Mouse (Mus musculus): ENCODE data around the gene Aknad1.

Aknad1 gene

DNA sequence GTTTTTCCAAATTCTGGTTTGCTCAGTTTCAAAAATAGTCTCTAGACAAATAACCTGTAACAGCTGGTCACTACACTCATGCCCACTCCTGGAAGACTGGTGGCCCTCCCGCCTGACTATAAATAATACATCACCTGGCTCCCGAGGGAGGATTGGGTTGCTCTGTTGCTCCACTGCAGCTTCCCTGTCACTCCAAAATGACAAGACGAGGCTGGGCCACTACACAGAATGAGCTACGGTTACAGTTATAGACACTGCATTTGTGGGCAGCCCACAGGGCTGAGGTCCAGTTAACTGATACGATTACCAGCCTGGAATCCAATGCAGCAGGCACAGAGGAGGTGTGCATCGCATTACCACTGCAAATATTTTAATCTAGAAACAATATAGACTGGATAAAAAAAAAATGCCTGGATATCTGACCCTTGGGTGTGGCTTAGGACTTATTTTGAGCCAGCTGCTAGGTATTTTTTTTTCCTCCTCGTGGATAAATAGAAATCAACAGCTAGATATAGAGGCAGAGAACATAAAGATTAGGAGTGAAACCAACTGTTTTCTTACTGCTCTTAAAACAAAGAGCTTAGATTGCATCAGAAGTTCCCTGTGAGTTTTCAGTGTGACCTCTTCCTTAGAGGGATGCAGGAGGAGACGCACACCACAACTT is at the start of gene Aknad1:
TSS of gene Aknad1 (plus strand) at position 614 of the 664 bp plus-strand sequence.
- no peak for DNase-seq (ENCODE audit: low spot score in 2 of 2)

DNA sequence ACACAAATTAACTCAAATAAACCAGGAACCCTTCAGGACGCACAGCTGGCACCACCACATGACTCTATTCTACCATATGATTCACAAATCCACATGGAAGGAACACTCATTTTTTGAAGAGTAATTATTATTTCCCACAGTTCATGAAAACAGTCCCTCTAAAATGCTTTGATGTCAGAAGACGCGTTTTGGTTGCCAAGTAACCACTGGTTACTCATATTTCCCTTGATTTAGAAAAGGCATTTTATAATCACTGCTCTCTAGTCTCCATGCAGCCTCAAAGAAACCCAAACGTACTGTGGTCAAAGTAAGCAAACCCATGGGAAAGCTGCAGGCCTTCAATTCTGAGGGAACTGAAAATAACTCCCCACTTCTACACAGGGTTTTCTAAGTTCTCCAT is 49.5 kb upstream of the Aknad1 start:
- no peak for DNase-seq (ENCODE audit: low spot score in 2 of 2)

DNA sequence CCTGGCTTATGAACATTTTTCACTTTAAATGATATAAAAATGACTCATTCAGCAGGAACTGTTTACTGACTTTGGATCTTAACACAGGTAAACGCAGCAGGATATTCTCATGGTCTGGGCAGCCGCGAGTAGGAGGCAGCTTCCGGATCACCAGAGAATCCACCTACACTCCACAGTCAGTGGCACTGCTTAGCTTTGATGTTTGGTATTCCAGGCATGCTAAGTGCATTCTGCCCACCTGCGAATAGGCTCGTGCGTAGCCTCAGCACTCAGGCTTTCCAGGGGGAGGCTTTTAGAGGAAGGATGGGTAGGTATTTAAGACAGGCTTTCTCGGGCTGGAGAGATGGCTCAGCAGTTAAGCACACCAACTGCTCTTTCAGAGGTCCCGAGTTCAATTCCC is 45.1 kb upstream of the Aknad1 start:
- DNase-seq (ENCODE audit: low spot score in 2 of 2) = peak in 1 of 2 experiments; percentile 40

DNA sequence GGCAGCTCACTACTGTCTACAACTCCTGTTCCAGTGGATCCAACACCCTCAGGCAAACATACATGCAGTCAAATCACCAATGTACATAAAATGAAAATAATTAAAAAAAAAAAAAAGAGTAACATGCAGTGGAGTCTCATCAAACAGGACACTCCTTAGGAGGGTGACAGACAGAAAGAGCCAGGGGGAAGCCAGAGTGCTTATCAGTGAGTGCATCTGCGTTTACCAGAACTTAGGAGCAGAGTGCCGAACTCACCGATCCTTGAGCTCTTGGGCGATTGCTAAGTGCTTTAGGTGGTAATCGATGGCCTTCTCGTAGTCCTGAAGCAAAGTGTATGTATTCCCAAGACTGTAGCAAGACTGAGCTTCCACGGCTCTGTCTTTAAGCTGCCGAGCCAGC is 40.8 kb upstream of the Aknad1 start:
- no peak for DNase-seq (ENCODE audit: low spot score in 2 of 2)

DNA sequence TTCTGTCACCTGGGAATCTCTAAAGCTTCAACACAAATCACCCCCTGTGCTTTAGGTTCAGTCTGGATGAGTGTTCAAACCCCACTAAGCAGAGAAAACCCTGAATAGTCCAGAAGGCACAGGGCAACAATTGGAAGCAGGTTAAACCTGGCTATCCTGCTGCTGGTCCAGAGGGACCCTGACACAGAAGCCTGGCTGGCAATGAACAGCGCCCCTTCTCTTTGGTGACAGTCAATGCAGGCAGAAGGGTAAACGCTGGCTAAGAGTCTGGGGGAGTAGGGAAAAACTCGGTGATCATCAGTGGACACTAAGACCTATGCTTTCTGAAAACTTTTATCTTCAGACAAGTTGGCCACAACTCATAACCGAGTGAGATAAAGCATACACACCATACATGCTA is 39.7 kb upstream of the Aknad1 start:
- DNase-seq (ENCODE audit: low spot score in 2 of 2) = no peak

DNA sequence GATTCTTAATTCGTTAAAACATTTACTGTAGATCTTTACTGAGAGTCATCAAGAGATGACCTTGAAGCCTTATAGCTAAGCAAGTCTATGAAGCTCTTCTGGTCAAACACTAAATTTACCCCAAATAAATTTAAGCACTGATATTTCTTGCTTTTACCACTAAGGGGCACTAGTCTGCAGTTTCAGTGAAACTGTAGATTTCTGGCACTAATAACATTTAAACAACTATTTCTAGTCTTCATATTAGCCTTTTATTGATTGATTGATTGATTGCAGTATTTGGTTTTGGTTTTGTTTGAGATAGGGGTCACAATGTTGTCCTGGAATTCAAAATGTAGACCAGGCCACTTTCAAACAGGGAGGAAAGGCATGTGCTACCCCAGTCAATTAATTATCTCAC is 38.2 kb upstream of the Aknad1 start:
- DNase-seq (ENCODE audit: low spot score in 2 of 2) = no peak

DNA sequence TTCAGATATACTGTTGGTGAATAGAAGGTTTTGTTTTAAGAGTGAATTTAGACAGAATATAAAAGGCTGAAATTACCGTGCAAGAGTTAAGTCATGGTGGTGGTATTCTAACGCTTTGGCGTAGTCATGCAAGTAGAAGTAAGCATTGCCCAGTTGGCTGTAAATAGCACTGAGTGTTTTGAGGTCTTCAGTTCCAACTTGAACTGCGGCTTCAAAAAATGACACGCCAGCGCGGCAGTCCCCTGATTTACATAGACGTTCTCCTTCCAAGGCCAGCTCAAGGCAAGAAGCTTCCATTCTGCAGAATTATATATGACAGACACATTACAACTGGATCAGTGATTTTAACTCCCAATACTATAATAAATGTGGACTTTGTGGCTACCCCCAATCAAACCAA is 36.7 kb upstream of the Aknad1 start:
- DNase-seq (ENCODE audit: low spot score in 2 of 2) = no peak

DNA sequence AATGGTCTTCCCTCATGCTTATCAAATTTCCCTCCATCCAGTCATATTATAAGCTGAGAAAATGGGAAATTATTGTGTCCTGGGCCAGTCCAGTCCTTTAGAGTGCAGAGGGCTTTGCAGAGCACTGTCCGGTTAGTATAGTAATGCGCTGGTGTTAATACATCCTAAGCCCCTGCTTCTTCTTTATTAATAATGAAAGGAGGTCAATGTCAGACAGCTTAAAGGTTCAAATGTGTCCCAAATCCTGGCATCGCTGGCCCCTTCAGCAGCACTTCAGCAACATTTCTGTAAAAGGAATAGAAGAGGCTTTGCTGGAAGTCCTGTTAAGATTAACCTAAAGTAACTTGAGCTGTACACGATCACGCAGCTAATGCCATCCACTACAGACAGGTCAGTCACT is 28.2 kb upstream of the Aknad1 start:
- no peak for DNase-seq (ENCODE audit: low spot score in 2 of 2)

DNA sequence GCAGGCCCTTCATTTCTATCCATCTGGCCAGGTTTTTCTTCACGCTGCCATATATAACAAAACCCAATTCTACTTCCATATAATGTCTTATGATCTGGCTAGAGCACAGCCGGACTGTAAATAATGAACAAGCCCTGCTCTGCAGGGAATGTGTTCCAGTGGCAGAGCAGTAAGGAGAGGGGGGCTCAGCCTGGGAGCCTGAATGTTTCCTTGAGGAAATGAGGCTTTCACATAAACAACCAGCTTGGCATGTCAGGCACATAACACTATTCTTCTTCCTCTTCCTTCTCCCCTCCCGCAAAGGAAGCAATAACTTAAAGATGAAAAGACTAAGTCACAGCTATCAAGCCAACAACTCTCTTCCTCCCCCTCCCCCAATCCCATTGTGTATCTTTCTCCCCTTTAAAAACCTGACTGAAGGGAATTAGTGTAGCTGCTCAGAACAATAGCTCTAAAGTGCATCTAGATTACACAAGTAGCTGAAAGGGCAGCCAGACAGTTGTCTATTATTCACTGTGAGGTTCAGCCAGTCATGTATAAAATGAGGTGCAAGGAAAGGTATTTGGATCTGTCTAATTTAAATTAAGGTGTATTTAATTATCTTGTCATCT is 26.3 kb upstream of the Aknad1 start:
- DNase-seq (ENCODE audit: low spot score in 2 of 2) = no peak

DNA sequence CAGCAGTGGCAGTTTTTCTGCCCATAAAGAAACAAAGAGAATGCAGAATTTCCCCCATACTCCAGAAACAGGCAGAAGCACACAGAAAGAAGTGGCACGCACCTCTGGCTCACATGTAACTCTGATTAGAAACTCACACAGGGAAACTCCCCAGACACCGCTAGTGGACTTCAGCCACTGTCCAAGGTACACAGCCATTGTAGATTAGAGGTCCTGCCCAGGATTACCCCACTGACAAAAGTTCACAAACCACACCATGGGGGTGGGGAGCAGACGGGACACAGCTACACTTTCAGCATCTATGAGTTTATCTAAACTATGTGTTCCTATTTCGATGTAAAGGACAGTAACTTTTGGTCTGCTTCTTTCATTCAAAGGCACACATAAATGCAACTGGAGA is 24.6 kb upstream of the Aknad1 start:
- no peak for DNase-seq (ENCODE audit: low spot score in 2 of 2)

DNA sequence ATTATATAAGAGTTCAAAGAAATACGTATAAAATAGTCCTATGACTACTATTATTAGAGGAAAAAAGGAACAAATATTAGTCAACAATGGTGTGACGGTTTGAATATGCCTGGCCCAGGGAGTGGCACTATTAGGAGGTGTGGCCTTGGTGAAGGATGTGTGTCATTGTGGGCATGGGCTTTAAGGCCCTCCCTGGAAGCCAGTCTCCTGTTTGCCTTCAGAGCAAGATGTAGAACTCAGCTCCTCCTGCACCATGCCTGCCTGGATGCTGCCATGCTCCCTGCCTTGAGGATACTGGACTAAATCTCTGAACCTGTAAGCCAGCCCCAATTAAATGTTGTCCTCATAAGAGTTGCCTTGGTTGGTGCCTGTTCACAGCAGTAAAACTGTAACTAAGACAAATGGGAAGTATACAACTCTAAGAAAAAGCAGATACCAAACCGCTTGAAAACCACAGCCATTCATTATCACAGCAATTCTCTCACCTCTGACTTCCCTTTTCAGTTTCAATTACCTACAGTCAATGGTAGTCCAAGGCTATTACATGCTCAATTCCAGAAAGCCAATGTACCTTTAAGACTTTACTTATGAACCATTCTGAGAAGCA is 21.5 kb upstream of the Aknad1 start:
- DNase-seq (ENCODE audit: low spot score in 2 of 2) = no peak

DNA sequence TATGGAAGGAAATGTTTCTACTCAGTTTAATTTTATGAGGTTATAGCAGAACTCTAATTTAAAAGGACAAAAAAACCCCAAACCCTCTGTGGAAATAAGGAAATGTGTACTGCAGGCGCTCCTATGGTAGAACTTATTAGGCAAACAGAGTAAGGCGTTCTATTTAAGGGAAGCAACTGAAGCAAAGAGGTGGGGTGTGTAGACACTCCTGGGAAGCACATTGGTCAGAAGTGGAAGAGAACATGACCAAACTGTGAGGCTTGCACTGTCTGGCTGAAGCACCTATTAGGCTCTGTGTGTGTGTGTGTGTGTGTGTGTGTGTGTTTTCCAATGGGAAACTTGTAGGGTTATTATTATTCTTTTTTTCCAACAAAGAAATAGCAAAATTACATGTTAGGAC is 20.1 kb upstream of the Aknad1 start:
- DNase-seq (ENCODE audit: low spot score in 2 of 2) = no peak

DNA sequence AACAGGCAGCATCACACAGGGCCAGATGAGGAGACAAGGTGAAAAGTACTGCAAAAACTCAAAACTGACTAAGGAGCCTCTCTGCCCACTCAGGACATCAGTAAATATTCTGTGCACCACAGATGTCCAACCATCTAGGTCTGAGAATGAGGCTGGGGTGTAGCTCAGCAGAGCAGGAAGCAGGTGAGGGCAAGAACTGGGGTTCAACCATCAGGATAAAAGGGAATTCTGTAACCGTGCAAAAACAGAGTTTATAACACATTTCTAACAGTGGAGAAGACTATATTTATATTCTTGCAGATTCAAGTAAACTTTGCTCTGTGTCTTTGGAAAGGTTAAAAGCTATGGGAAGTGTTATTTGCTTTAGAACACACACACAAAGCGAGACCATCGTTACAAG is 19.7 kb upstream of the Aknad1 start:
- DNase-seq (ENCODE audit: low spot score in 2 of 2) = no peak

DNA sequence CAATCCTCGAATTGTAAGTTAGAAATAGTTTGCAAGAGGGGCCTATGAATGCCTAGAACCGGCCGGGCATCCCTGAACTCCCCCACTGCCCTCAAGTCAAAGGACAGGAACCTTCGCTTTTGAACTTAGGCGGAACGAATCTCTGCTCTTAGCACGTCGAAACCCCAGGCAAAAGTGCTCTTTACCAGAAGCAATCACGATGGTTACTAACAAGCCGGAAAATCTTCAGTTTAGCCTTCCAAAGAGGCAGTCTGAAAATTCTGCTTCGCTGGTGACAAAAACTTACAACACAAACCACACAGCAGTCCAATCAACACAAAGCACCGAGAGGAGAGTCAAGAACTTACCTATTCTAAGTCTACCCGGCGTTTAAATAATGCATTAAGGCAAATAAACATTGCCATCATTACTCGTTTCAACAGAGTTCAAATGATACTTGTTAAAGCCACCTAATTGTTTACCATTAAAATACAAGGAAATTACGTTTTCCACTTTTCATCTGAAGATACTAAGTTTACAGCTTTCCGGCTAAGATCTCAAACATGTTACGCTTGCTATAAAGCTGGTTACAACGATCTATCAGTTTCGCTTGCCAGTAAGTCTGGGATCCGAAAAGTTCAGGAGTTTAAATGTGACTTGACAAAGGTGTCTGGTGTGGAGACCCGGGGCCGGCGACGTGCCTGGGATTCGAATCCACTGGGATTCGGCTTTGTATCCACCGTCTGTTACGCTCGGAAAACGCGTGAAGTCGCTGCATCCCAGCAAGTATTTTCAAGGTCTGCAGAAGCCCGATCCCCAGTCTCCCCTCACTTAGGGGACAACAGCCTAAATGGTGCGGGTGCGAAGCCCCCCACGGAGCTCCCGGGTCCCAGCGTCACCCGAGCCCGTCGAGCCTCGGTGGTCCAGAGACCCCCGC is 18.1 kb upstream of the Aknad1 start:
- DNase-seq (ENCODE audit: low spot score in 2 of 2) = peak in 1 of 2 experiments; percentile 42

DNA sequence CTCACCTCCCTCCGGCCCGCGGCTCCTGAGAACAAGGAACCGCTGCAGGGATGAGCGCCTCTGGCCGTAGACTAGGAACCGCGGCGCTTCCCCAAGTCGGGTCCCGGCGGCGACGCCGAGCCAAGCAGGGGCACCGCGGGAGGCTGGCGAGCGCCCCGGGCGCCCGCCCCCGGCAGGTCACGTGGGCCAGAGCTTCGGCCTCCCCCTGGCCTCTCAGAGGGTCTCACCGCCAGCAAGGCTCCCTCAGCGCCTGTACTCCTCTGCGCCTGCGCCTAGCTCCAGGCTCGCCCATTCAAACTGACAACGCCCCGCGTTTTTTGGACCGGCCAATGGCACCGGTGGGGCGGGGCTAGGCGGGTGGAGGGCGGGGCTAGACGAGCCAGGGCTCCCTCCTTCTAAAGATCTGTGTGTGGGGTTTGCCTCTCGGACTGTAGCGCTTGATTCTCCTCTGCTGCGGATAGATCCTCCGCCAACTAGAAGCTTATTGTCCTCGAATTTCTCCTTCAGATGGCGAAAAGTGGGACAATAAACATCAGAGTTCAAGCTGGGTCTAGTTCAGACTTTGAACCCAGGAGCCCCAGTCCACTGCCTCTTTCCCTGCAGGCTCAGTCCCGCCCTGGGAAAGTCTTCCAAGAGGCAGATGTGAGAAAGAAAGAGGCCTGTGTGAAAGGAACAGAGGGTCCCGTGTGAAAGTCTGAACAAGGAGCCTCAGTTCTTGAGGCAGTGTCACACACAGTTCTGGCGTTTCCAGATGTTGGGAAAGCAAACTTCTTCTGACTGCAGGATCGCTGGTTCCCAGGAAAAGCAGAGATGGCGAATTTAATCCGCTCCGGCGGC is 17.2 kb upstream of the Aknad1 start, which contains the start of gene Gpsm2:
TSS of gene Gpsm2 (minus strand) at position 274 of the 837 bp plus-strand sequence.
- peak; percentile 86 to 95 for DNase-seq (ENCODE audit: low spot score in 2 of 2)

DNA sequence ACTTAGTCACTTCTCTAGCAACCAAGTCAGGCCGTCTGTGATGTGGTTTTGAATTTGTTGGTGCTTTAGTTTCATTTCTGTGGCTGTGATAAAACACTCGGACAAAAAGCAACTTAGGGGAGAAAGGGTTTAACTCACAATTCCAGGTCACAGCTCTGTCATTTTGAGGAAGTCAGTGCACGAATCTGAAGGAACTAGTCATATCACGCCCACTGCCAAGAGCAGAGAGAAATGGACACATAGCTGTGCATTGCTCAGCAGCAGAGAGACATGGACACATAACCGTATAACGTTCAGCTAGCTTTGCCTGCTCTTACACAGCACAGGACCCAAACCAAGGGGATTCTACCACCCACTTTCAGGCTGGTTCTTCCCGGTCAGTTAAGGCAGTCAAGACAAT is 13.0 kb upstream of the Aknad1 start:
- DNase-seq (ENCODE audit: low spot score in 2 of 2) = no peak

DNA sequence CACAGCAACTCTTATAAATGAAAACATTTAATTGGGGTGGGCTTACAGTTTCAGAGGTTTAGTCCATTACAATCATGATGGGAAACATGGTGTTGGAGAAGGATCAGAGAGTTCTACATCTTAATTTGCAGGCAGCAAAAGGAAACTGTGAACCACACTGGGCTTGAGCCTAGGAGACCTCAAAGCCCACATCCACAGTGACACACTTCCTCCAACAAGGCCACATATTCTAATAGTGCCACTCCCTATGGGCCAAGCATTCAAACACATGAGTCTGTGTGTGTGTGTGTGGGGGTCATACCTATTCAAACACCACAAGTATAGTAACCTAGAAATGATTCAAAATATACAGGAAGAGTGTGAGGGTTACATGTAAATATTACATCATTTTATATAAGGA is 12.1 kb upstream of the Aknad1 start:
- no peak for DNase-seq (ENCODE audit: low spot score in 2 of 2)

DNA sequence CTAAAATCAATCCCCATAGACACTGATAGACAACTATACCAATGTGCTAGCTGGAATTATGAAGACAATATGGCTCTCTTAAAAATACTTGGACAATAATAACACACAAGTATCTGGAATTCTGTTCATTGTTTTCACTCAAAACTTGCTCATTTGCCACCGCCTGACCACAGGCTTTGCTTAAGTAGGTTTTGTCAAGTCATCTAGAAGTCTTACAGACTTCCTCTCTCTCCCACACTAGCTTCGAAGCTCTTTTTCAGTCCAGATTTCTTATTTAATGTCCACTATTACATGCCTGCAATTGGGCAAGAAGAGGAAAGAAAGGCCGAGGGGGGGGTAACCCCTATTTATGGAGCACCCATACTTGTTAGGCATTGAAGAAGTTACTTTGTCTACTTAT is 11.7 kb upstream of the Aknad1 start:
- no peak for DNase-seq (ENCODE audit: low spot score in 2 of 2)

DNA sequence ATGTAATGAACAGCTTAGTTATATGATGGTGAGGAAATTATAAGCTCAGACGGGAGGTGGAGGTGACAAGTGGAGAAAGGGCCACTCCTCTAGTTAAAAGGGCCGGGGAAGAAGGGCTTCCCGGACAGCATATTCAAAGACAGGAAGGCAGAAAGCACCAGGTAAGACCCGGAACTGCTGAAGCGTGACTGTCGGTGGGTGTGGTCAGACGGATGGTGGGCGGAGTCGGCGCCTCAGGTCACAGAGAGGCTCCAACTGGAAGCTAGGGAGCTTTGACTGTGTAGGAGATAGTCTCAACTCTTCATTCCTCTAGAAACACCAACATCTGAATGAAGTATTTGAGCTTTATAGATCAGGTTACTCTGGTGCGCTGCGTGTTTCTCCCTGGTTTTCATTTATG is 9.1 kb upstream of the Aknad1 start:
- DNase-seq (ENCODE audit: low spot score in 2 of 2) = no peak

DNA sequence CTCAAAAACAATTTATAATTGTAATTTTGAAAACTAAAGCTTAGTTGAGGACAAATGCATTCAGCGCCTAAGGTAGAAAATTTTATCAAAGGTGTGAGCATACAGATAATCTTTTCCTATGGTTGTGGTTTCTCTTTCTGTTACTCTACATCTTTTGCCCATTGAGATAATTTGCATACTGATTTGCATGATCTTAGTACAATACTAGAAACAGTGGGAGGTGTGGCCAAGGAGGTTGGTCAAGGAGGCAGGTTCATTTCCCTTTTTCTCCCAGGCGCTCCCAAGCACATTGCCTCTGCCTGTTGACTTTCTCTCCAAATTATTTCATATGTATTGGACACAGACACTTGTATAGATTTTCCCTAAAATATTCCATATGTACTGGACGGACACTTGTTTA is 1.7 kb upstream of the Aknad1 start:
- DNase-seq (ENCODE audit: low spot score in 2 of 2) = no peak

DNA sequence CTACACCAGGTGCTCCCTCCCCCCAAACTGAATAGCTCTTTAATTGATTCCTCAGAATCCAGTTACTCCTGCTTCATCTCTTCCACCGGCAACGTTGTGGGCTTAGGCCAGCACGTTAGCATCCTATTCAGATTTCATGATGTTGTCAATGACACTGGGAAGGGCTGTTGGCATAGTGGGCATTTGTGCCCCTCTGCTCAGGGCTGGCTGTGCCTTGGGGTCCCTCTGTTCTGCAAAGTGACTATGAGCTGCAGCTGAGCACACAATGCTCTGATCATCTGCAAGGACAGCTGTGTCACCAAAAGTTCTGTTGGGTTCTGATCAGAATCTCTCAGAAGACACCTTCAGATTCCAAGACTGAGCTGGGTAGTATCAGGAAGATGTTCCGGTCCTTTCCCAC is 4.6 kb downstream of the Aknad1 start:
- no peak for DNase-seq (ENCODE audit: low spot score in 2 of 2)

Measured in left cerebral cortex, adult 9 months (tissue).